Mouse (Mus musculus): ENCODE results near the gene Tgfbrap1. TPM values are rescaled to one million over a fixed set of nuclear protein-coding genes. Genes with fewer than 3 reads are reported as not detected.

Gene Tgfbrap1
- polyA plus RNA-seq, 1 experiment from 2014 or later: 3.6 TPM

DNA sequence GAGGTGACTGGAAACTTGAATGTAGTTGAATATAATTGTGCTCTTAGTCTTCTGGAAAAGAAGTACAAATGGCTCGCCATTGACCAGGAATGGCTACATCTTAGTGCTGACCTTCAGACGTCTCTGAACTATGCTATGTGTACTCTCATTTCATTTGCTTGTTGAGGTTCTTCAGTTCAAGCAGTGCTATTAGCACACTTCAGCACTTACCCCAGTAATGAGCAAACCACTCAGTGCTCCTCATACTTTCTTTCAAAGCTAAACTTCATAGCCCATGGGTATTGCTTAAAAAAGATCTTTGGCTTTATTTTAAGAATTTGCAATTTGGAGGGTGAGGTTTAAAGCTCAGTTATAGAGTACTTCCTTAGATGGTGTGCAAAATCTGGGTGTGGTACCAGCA lies 10.3 kb upstream of the Tgfbrap1 start:
- Histone ChIP-seq H3K4me1 (replicated peaks) (no peaks in the 10 kb centered on the region; the same call in 1 of the 2 replicates), H3K27me3 (no peaks in the 10 kb centered on the region), H3K27ac (replicated peaks) (no peak overlapping the region), H3K4me2 (no peak overlapping the region), H3K9ac (no peak overlapping the region), H3K36me3 (replicated peaks) (peaks cover 27% of the 10 kb centered on the region), H3K4me3 (replicated peaks) (no peak overlapping the region), H3K9me3 (replicated peaks) (no peaks in the 10 kb centered on the region)
- no peak for ATAC-seq (ENCODE audit: insufficient read depth)
- WGBS (ENCODE audit: insufficient replicate concordance): 58% methylated on average over 2 of the region's 2 CpGs

DNA sequence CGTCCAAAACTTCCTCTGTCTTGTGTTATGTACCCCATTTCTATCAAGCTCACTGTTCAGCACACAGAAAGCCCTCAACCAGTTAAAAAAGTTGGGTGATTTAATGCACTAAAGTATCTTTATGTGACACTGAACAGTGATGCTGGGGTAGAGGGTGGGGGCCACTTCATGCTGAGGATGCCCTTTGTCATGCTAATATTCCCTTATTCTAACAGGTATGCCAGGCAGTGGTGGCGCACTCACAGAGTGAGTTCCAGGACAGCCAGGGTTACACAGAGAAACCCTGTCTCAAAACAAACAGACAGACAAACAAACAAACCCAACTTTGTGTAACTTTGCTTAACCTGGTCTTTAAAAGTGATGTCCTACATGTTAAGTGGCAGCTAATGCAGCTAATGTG lies 4.2 kb downstream of the Tgfbrap1 start:
- Histone ChIP-seq H3K9ac (no peak overlapping the region), H3K4me2 (no peak overlapping the region), H3K9me3 (replicated peaks) (no peaks in the 10 kb centered on the region), H3K4me3 (replicated peaks) (no peak overlapping the region), H3K4me1 (replicated peaks) (peaks cover 28% of the 10 kb centered on the region), H3K36me3 (replicated peaks) (0 out of 2 replicates have a peak, but pooled peaks cover 7% of the 10 kb centered on the region), H3K27me3 (no peaks in the 10 kb centered on the region), H3K27ac (replicated peaks) (no peak overlapping the region)
- ATAC-seq (ENCODE audit: insufficient read depth): no peak
- WGBS (ENCODE audit: insufficient replicate concordance): 67% methylated on average over 2 of the region's 2 CpGs

DNA sequence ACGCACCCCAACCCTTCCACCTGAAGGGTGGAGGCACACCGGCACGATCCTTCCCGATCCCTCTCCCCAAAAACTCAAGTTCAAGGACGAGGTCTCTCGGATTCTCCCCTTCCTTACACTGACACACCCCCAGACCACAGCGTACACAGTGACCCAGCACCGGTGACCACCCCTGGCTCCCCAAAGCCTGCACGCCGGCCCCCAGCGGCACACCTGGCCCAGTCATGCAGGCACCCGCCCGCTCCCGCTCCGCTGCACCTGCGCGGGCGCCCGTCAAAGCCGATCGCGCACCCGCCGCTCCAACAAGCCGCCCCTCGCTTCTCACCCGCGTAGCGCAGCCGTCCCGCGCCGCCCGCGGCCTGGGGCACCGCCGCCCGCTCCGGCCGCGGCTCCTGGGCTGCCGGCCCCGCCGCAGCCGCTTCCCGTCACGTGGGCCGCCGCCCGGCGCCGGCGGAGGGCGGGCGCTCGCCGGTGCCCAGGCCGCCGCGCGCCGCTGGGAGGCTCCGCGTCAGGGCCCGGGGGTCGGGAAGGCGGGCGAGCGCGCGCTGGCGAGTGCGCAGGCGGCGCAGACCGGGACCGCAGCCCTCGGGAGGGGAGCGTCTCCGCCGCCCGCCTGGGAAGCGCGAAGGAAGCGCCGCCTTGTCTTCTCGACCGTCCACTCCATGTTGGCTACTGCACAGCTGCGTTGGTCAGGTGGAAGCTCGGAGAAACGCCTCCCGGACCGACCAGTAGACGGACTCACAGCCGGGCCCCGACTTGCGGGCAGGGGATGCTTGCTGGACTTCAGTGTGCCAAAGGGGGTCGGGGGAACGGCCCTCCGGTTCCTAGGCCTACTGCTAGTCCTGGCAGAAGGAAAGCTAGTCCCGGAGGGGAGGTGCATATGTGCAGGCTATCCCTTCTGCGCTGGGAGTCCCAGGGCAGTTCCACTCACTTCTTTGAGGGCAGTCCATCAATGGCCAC lies 6.1 kb downstream of the Tgfbrap1 start:
- Histone ChIP-seq H3K27me3 (no peaks in the 10 kb centered on the region), H3K27ac (replicated peaks) (peak overlapping the region; percentile 67), H3K4me2 (peak overlapping the region; percentile 92), H3K9me3 (replicated peaks) (no peaks in the 10 kb centered on the region), H3K36me3 (replicated peaks) (0 out of 2 replicates have a peak, but pooled peaks cover 7% of the 10 kb centered on the region), H3K4me1 (replicated peaks) (peaks cover 24% of the 10 kb centered on the region), H3K4me3 (replicated peaks) (peak overlapping the region; percentile 79), H3K9ac (peak overlapping the region; percentile 84)
- under 1% methylated on average over 102 of the region's 102 CpGs for WGBS (ENCODE audit: insufficient replicate concordance)
- peak; percentile 89 for ATAC-seq (ENCODE audit: insufficient read depth)

DNA sequence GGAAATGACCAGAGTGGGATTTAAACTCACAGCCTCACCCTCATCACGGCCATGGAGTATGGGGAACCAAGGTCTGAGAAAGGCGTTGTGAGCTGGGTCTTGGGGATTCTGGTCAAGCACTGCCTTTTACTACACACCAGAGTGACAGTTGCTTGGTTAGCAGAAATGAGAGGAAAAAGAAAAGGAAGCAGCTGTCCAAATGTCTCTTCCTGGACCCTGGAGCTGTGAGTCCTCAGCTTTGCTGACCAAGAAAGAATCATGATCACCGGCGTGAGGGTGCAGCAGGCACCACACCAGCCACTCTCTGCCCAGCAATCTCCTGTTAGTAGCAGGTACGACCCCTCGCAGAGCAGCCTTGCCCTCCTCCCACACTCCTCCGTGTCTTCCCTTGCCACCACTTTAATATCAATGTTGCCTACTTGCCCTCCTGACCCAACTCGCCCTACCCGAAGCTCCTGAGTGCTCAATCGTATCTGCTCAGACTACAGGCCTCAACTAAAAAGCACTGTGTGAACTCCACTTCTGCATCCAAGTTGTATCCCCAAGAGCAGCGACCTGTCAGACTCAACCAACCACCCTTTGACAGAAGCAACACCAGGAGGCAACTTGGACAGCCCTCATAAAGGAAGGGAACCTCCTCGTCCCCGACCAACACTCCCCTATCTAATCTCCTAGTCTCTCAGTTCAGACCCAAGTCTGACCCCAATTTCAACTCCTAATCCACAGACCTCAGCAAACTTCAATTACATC lies 7.0 kb downstream of the Tgfbrap1 start:
- no peaks in the 10 kb centered on the region for H3K9me3 ChIP-seq (replicated peaks)
- peak; percentile 16; the same call in 1 of the 2 replicates for ATAC-seq (ENCODE audit: insufficient read depth)
- peak overlapping the region; percentile 92 for H3K4me2 ChIP-seq
- H3K27ac ChIP-seq (replicated peaks): peak overlapping the region; percentile 57; the same call in 1 of the 2 replicates
- H3K9ac ChIP-seq: peak overlapping the region; percentile 84
- peaks cover 24% of the 10 kb centered on the region for H3K4me1 ChIP-seq (replicated peaks)
- WGBS (ENCODE audit: insufficient replicate concordance): 21% methylated on average over 13 of the region's 13 CpGs
- 0 out of 2 replicates have a peak, but pooled peaks cover 7% of the 10 kb centered on the region for H3K36me3 ChIP-seq (replicated peaks)
- H3K27me3 ChIP-seq: no peaks in the 10 kb centered on the region
- H3K4me3 ChIP-seq (replicated peaks): peak overlapping the region; percentile 79

DNA sequence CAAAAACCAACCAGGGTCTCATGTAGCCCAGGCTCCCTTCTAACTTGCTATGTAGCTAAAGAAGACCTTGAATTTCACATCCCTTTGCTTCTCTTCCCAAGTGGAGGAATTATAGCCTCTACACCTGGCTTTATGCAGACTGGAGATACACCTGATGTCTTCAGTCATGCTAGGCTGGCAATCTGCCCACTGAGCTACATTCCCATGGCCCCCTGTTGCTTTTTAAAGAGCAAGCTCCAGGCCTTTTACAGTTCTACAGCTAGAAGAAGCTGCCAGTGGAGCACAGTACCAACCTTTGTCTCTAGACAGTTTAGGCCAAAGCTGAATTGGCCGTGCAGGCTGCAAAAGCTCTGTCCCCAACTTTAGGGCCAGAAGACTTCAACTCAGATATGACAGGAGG lies 8.0 kb downstream of the Tgfbrap1 start:
- H3K9me3 ChIP-seq (replicated peaks): no peaks in the 10 kb centered on the region
- ATAC-seq (ENCODE audit: insufficient read depth): no peak
- H3K27ac ChIP-seq (replicated peaks): no peak overlapping the region
- WGBS (ENCODE audit: insufficient replicate concordance): 64% methylated on average over 1 of the region's 1 CpGs
- H3K4me3 ChIP-seq (replicated peaks): no peak overlapping the region
- peaks cover 24% of the 10 kb centered on the region for H3K4me1 ChIP-seq (replicated peaks)
- 0 out of 2 replicates have a peak, but pooled peaks cover 4% of the 10 kb centered on the region for H3K36me3 ChIP-seq (replicated peaks)
- H3K27me3 ChIP-seq: no peaks in the 10 kb centered on the region
- no peak overlapping the region for H3K4me2 ChIP-seq
- no peak overlapping the region for H3K9ac ChIP-seq

DNA sequence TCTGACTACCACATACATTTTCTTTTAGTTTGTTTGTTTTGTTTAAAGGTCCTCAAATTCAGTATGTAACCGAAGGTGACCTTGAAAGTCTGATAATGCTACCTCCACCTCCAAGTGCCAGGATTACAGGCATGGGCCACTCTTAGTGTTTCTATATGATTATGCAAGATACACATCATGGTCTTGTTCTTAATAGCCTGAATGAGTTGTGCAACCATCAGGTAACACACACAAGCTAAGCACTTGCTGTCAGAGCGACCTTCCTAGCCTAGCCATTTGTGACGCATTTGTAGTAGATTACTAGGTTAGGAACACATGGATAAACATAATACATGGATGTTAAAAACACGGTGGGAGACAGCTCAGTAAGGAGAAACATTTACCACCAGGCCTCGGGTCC lies 15.5 kb downstream of the Tgfbrap1 start:
- Histone ChIP-seq H3K27ac (replicated peaks) (no peak overlapping the region), H3K4me1 (replicated peaks) (no peaks in the 10 kb centered on the region), H3K36me3 (replicated peaks) (peaks cover 4% of the 10 kb centered on the region; the same call in 1 of the 2 replicates), H3K4me3 (replicated peaks) (no peak overlapping the region), H3K27me3 (no peaks in the 10 kb centered on the region), H3K4me2 (no peak overlapping the region), H3K9ac (no peak overlapping the region), H3K9me3 (replicated peaks) (no peaks in the 10 kb centered on the region)
- 64% methylated on average over 5 of the region's 5 CpGs for WGBS (ENCODE audit: insufficient replicate concordance)
- no peak for ATAC-seq (ENCODE audit: insufficient read depth)

DNA sequence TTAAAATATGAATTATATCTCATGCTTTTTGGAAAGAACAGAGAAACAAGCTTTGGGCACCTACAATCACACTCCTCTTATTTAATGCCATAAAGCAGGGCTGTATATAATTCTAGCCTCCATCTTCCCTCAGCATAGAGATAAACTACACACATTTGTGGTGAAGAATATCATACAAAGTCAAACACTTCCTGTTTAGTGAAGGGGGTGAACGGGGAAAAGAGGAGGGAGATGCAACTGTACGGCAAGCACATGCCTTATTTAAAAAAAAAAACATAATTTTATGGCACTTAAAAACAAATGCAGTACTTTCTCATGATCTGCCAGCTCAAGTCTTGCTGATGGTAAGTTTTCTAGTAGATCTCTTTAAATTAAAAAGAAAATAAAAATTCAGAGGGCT lies 20.3 kb downstream of the Tgfbrap1 start:
- no peak for ATAC-seq (ENCODE audit: insufficient read depth)
- 26% methylated on average over 2 of the region's 2 CpGs for WGBS (ENCODE audit: insufficient replicate concordance)

DNA sequence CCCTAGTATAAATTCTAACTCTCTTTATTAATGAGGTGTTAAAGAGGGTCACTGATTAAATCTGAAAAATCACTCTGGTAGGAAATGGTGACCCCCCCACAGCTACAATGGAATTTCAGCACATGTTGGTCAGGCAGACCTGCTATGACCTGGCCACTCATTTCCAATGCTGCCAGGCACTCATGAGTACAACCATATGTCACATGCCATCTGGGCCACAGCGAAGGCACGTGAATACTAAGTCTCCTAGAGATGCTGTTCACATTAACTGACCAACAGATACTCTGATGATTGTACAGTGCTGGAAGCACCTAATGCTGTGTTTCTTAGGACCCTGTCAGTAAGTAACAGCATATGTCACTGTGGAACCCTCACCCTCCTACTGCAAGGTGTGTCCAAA lies 23.6 kb downstream of the Tgfbrap1 start:
- peaks cover 15% of the 10 kb centered on the region; the same call in 1 of the 2 replicates for H3K36me3 ChIP-seq (replicated peaks)
- no peaks in the 10 kb centered on the region for H3K9me3 ChIP-seq (replicated peaks)
- H3K4me2 ChIP-seq: no peak overlapping the region
- no peak for ATAC-seq (ENCODE audit: insufficient read depth)
- no peak overlapping the region for H3K4me3 ChIP-seq (replicated peaks)
- H3K27me3 ChIP-seq: no peaks in the 10 kb centered on the region
- H3K27ac ChIP-seq (replicated peaks): no peak overlapping the region
- H3K9ac ChIP-seq: no peak overlapping the region
- no peaks in the 10 kb centered on the region for H3K4me1 ChIP-seq (replicated peaks)
- 79% methylated on average over 2 of the region's 2 CpGs for WGBS (ENCODE audit: insufficient replicate concordance)

More for the DNA sequence above, 20.3 kb downstream of the Tgfbrap1 start:
- no peak overlapping the region for H3K4me3 ChIP-seq (replicated peaks)
- no peak overlapping the region for H3K9ac ChIP-seq
- no peak overlapping the region for H3K4me2 ChIP-seq
- peaks cover 11% of the 10 kb centered on the region; the same call in 1 of the 2 replicates for H3K36me3 ChIP-seq (replicated peaks)
- H3K4me1 ChIP-seq (replicated peaks): no peaks in the 10 kb centered on the region
- H3K27me3 ChIP-seq: no peaks in the 10 kb centered on the region
- no peak overlapping the region for H3K27ac ChIP-seq (replicated peaks)
- no peaks in the 10 kb centered on the region for H3K9me3 ChIP-seq (replicated peaks)

DNA sequence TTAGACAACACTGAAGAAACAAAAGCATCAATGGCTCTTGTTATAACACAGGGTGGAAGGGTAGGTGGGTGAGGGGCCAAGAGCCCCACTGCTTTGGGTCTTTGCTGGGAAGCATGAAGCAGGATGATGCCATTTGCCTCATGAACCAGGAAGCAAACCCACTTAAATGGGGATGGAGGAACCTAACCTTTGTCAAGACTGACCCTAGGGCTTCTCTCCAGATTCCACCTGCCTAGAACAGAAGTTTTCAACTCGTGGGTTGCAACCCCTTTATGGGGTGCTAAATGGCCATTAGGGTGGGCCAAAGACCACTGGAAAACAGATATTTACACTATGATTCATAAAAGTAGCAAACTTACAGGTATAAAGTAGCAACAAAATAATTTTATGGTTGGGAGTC lies 25.9 kb downstream of the Tgfbrap1 start:
- H3K4me2 ChIP-seq: no peak overlapping the region
- peaks cover 15% of the 10 kb centered on the region; the same call in 1 of the 2 replicates for H3K36me3 ChIP-seq (replicated peaks)
- no peak overlapping the region for H3K9ac ChIP-seq
- H3K9me3 ChIP-seq (replicated peaks): no peaks in the 10 kb centered on the region
- no peak for ATAC-seq (ENCODE audit: insufficient read depth)
- 38% methylated on average over 1 of the region's 1 CpGs for WGBS (ENCODE audit: insufficient replicate concordance)
- no peaks in the 10 kb centered on the region for H3K27me3 ChIP-seq
- H3K27ac ChIP-seq (replicated peaks): no peak overlapping the region
- no peak overlapping the region for H3K4me3 ChIP-seq (replicated peaks)
- H3K4me1 ChIP-seq (replicated peaks): no peaks in the 10 kb centered on the region

DNA sequence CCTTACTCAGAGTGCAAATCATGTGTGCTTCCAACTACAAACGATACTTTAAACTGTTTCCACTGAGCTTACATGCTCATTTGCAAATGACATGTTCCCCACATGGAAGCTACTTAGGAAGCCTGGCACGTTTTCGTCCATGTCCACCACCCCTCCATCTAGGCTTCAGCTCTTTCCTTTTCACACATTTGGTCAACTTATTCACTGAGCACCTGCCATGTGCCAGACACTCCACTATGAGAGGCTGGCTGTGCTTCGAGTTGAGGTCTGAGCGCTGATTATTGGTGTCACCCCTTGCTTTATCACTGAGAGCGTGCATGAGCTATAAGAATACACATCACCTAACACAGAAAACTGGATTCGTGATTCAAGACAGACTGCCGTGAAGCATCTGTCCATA lies 26.4 kb downstream of the Tgfbrap1 start:
- Histone ChIP-seq H3K4me1 (replicated peaks) (no peaks in the 10 kb centered on the region), H3K4me2 (no peak overlapping the region), H3K9ac (no peak overlapping the region), H3K36me3 (replicated peaks) (peaks cover 21% of the 10 kb centered on the region), H3K9me3 (replicated peaks) (no peaks in the 10 kb centered on the region), H3K27ac (replicated peaks) (no peak overlapping the region), H3K4me3 (replicated peaks) (no peak overlapping the region), H3K27me3 (no peaks in the 10 kb centered on the region)
- no peak for ATAC-seq (ENCODE audit: insufficient read depth)
- WGBS (ENCODE audit: insufficient replicate concordance): 81% methylated on average over 8 of the region's 8 CpGs

DNA sequence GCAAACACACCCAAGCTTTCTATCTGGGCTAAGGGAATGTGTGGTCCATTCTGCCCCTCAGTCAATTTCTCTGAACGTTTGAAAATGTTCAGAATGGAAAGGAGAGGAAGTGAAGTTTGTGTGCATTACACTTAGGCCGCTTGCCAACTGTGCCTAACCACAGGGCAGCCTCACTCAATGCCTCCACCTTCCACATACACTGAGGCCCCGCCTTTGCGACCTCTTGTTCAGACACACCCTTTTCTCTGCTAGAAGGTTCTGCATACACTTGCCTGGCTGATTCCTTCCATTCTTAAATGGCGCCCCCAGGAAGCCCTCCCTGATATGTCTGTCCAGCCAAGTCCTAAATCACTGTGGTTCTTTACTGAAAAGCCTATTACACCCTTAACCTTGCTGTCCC lies 27.7 kb downstream of the Tgfbrap1 start:
- Histone ChIP-seq H3K27me3 (no peaks in the 10 kb centered on the region), H3K36me3 (replicated peaks) (peaks cover 26% of the 10 kb centered on the region), H3K4me1 (replicated peaks) (no peaks in the 10 kb centered on the region), H3K4me3 (replicated peaks) (no peak overlapping the region), H3K9me3 (replicated peaks) (no peaks in the 10 kb centered on the region), H3K27ac (replicated peaks) (no peak overlapping the region), H3K9ac (no peak overlapping the region), H3K4me2 (no peak overlapping the region)
- ATAC-seq (ENCODE audit: insufficient read depth): no peak
- WGBS (ENCODE audit: insufficient replicate concordance): 43% methylated on average over 5 of the region's 5 CpGs

Data from liver, embryonic 15.5 days (tissue).